Mouse (Mus musculus) neural tube, embryonic 12.5 days (tissue): ENCODE measurements at regions not wholly inside any gene's neighbourhood (a gene's known extent, or its start where the extent isn't known, plus 50 kb on each side); places are given as distances from the start of the nearest gene placed in this dataset.
"Not testable (repeated sequence)": the region's sequence is repeated elsewhere in the genome, so short reads cannot be mapped to it uniquely, and the experiment has no call there.

Source experiments
- ATAC-seq: fragments of 200-750 bp; cut with Nextera tagmentation; 2 replicates; pipeline ENCODE4 v1.8.0; 2017; ENCODE audit warnings: low read depth, mild to moderate bottlenecking, moderate TSS enrichment, moderate library complexity; ENCODE audit not compliant: low FRiP score
- H3K27ac ChIP-seq: fragments of 300-500 bp; sonication (generic); 2 replicates; pipeline ENCODE4 v1.5.1; 2016
- H3K27me3 ChIP-seq: fragments of 300-500 bp; sonication (generic); replicated peaks from 2 replicates; pipeline ENCODE4 v1.6.1; 2016; ENCODE audit warnings: mild to moderate bottlenecking
- H3K36me3 ChIP-seq: fragments of 300-500 bp; sonication (generic); 2 replicates; pipeline ENCODE4 v1.6.1; 2016; ENCODE audit warnings: mild to moderate bottlenecking
- H3K4me1 ChIP-seq: fragments of 300-500 bp; sonication (generic); 2 replicates; pipeline ENCODE4 v1.6.1; 2016
- H3K4me2 ChIP-seq: fragments of 300-500 bp; sonication (generic); replicated peaks from 2 replicates; pipeline ENCODE4 v1.6.1; 2016; ENCODE audit warnings: mild to moderate bottlenecking
- H3K4me3 ChIP-seq: fragments of 300-500 bp; sonication (generic); 2 replicates; pipeline ENCODE4 v1.5.1; 2016
- H3K9ac ChIP-seq: fragments of 300-500 bp; sonication (generic); 2 replicates; pipeline ENCODE4 v1.6.1; 2016; ENCODE audit warnings: mild to moderate bottlenecking
- H3K9me3 ChIP-seq: fragments of 300-500 bp; sonication (generic); 2 replicates; pipeline ENCODE4 v1.6.1; 2016; ENCODE audit warnings: mild to moderate bottlenecking
- WGBS: fragments of 180-500 bp; shearing (Covaris S2); methylation state at CpG from one replicate; pipeline ENCODE4 v1.1.7; 2016; 5-methylcytosine and 5-hydroxymethylcytosine counted together

DNA sequence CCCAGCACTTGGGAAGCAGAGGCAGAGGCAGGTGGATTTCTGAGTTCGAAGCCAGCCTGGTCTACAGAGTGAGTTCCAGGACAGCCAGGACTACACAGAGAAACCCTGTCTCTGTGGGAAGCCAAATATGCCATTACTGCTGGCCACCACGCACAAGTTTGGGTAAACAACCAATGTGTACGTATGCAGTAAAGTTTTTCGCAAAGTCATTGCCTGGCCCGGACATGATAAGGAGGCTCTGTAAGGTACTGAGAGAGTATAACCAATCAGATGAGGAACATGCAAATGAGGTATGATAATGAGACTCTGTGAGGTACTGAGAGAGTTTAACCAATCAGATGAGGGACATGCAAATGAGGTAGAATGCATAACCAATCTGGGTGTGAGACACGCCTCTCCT is 99.5 kb upstream of the Rps6ka3 start:
- H3K9ac ChIP-seq, H3K4me2 ChIP-seq, H3K9me3 ChIP-seq, H3K27ac ChIP-seq, H3K27me3 ChIP-seq, H3K36me3 ChIP-seq, ATAC-seq, H3K4me3 ChIP-seq, H3K4me1 ChIP-seq: not testable (repeated sequence)
- WGBS: 91% methylated on average over 6 of the region's 6 CpGs

DNA sequence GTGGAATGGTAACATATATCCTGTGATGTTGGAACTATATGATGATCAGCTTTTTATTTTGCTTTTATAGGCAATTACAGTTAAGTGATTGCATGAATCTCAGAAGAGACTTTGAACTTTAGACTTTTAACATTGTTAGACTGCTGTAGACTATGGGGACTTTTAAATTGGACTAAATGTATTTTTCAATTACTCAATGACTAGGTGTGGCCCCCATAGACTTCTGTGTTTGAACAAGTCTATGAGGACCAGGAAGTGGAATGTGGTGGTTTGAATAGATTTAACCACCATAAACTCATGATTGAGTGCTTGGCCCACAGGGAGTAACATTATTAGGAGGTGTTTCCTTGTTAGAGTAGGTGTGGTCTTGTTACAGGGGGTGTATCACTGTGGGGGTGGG is 93.9 kb upstream of the Rps6ka3 start:
- no peaks in the 10 kb centered on the region for H3K36me3 ChIP-seq
- no peak for ATAC-seq
- no peaks in the 10 kb centered on the region for H3K4me1 ChIP-seq
- H3K9me3 ChIP-seq: no peaks in the 10 kb centered on the region
- H3K27ac ChIP-seq: no peak overlapping the region
- H3K4me2 ChIP-seq: no peak overlapping the region
- no peak overlapping the region for H3K9ac ChIP-seq
- H3K27me3 ChIP-seq: no peaks in the 10 kb centered on the region
- H3K4me3 ChIP-seq: no peak overlapping the region

GRCm38 (mm10) chrX:159140554-159140953 is 69.6 kb upstream of the Rps6ka3 start:
- Histone ChIP-seq H3K4me1 (no peaks in the 10 kb centered on the region), H3K9me3 (no peaks in the 10 kb centered on the region), H3K9ac (no peak overlapping the region), H3K27me3 (no peaks in the 10 kb centered on the region), H3K4me2 (no peak overlapping the region), H3K4me3 (no peak overlapping the region), H3K36me3 (no peaks in the 10 kb centered on the region), H3K27ac (no peak overlapping the region)
- no peak for ATAC-seq
- 81% methylated on average over 4 of the region's 4 CpGs for WGBS

DNA sequence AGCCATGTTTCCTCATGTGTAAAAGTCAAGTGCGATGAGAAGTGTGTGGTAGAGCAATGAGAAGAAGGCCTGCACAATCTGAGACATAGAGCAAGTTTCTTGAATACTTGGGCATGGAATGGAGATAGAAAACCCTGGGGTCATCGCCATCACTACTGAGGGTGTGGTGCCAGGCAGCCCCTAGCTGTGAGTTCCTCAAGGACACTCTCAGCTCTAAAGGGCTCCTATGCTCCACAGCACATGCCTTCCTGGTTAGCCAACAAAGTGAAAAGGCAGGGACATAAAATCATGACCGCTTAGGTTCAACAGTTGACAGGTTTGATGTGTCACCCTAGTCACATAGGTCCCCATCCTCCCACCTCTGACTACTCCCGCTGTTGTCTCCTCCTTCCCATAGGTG is 66.8 kb upstream of the Rps6ka3 start:
- no peak overlapping the region for H3K9ac ChIP-seq
- H3K4me1 ChIP-seq: no peaks in the 10 kb centered on the region
- ATAC-seq: no peak
- no peaks in the 10 kb centered on the region for H3K9me3 ChIP-seq
- no peaks in the 10 kb centered on the region for H3K36me3 ChIP-seq
- no peak overlapping the region for H3K4me3 ChIP-seq
- no peaks in the 10 kb centered on the region for H3K27me3 ChIP-seq
- no peak overlapping the region for H3K27ac ChIP-seq
- no peak overlapping the region for H3K4me2 ChIP-seq
- WGBS: 85% methylated on average over 4 of the region's 4 CpGs

- Histone ChIP-seq H3K9ac (no peak overlapping the region), H3K27ac (no peak overlapping the region), H3K4me3 (no peak overlapping the region), H3K4me1 (no peaks in the 10 kb centered on the region), H3K9me3 (no peaks in the 10 kb centered on the region), H3K4me2 (no peak overlapping the region), H3K36me3 (no peaks in the 10 kb centered on the region), H3K27me3 (no peaks in the 10 kb centered on the region)
- 80% methylated on average over 3 of the region's 3 CpGs for WGBS
- no peak for ATAC-seq
Observed at GRCm38 (mm10) chrX:159144674-159145073, 65.4 kb upstream of the Rps6ka3 start.

DNA sequence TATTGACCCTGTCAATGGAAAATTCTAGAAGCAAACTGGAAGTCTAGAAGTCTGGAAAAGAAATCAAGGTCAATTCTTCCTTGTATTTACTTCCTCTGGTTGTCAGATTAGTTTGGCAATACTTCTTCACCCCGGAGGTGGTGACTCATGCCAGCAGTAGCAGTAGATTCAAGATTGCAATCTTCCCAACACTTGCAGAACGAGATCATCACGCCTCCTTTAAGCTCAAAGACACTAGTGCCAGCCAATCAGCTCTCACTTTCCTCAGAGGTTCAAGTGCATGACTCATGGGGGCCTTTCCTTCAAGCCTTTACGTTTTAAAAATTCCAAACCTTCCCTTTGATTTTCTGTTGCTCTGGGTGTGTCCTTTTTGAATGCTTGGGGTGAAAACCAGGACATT is 64.9 kb upstream of the Rps6ka3 start:
- Histone ChIP-seq H3K4me1 (no peaks in the 10 kb centered on the region), H3K4me2 (no peak overlapping the region), H3K36me3 (no peaks in the 10 kb centered on the region), H3K27me3 (no peaks in the 10 kb centered on the region), H3K9ac (no peak overlapping the region), H3K4me3 (no peak overlapping the region), H3K9me3 (no peaks in the 10 kb centered on the region), H3K27ac (no peak overlapping the region)
- 68% methylated on average over 4 of the region's 4 CpGs for WGBS
- ATAC-seq: no peak

GRCm38 (mm10) chrX:159155786-159156185 is 54.3 kb upstream of the Rps6ka3 start:
- Histone ChIP-seq H3K9me3 (no peaks in the 10 kb centered on the region), H3K9ac (no peak overlapping the region), H3K4me3 (no peak overlapping the region), H3K4me2 (no peak overlapping the region), H3K4me1 (no peaks in the 10 kb centered on the region), H3K36me3 (no peaks in the 10 kb centered on the region), H3K27me3 (no peaks in the 10 kb centered on the region), H3K27ac (no peak overlapping the region)
- no peak for ATAC-seq
- 75% methylated on average over 5 of the region's 5 CpGs for WGBS

DNA sequence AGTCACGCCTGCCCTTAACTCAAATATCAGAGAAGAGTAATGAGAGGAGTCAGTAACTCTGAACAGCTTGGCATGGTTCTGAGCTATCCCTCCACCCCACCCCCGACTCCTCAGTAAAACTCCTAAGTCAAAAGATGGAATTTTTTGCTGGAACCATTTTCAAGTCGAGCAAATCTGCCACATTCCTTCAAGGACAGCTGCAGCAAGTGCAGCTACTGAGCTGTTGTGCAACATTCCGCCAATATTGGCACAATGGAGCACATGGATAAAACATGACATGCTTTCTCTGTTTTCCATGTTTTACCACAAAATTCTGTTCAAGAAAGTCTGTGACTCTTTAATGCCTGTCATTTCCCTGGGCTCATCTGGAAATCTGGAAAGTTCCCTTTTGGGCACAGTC is 53.1 kb upstream of the Rps6ka3 start:
- Histone ChIP-seq H3K27me3 (no peaks in the 10 kb centered on the region), H3K4me1 (no peaks in the 10 kb centered on the region), H3K9ac (no peak overlapping the region), H3K9me3 (no peaks in the 10 kb centered on the region), H3K4me2 (no peak overlapping the region), H3K27ac (no peak overlapping the region), H3K4me3 (no peak overlapping the region), H3K36me3 (no peaks in the 10 kb centered on the region)
- no peak for ATAC-seq
- WGBS: 73% methylated on average over 4 of the region's 4 CpGs

DNA sequence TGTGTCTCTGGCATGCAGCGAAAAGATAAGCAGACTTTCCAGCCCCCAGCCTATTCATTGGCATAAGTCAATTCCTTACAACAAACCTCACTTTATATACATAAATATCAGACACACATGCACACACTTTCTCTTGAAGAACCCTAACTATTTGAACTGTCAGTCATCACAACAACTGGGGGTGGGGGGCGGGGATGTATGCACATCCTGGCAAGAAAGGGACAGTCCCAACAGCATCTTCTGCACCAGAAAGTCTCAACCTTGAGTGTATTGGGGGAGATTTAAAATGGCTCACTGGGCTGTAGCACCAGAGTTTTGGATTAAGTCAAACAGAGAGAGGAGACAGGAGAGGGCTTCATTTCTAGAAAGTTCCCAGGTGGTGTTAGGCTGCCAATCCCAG is 50.4 kb upstream of the Rps6ka3 start:
- Histone ChIP-seq H3K27me3 (no peaks in the 10 kb centered on the region), H3K4me1 (no peaks in the 10 kb centered on the region), H3K9ac (no peak overlapping the region), H3K9me3 (no peaks in the 10 kb centered on the region), H3K27ac (no peak overlapping the region), H3K36me3 (no peaks in the 10 kb centered on the region), H3K4me2 (no peak overlapping the region), H3K4me3 (no peak overlapping the region)
- ATAC-seq: no peak
- WGBS: 87% methylated on average over 2 of the region's 2 CpGs
